Mouse (Mus musculus) B cell, adult (primary cell): ENCODE results near the gene Pianp. TPM values are rescaled to one million over a fixed set of nuclear protein-coding genes. Genes with fewer than 3 reads are reported as not detected.

Source experiments
- total RNA-seq: library from RNA; stranded (reverse); gene quantifications from 4 replicates; pipeline ENCODE4 v1.2.4, GENCODE M21; 2023; ENCODE audit not compliant: inconsistent age

The Pianp gene
- 0.22 to 0.58 TPM (median 0.24 TPM) in 3 of 4 replicates, not detected in the other for total RNA-seq

GRCm38 (mm10) chr6:124996551-124997501, at the start of gene Pianp:
Gene Pianp, plus strand, starts transcription at chr6:124996694.

GRCm38 (mm10) chr6:124965088-124965719, 31.3 kb upstream of the Pianp start, which contains the start of gene Cops7a:
Gene Cops7a, minus strand, starts transcription at chr6:124965538.

GRCm38 (mm10) chr6:125009129-125009180, 12.5 kb downstream of the Pianp start, which contains the start of gene Zfp384:
Gene Zfp384, plus strand, starts transcription at chr6:125009145.

GRCm38 (mm10) chr6:125039533-125040153, 43.1 kb downstream of the Pianp start, which contains the start of gene Ing4:
Gene Ing4, plus strand, starts transcription at chr6:125039760.

GRCm38 (mm10) chr6:125049678-125050077, 53.2 kb downstream of the Pianp start, which contains the start of gene Acrbp:
Gene Acrbp, plus strand, starts transcription at chr6:125049689.

Other genes starting within 250 kb of the Pianp start
- 0.16 to 2.3 TPM in 2 of 4 replicates, not detected in the others for gene Gm45234, start 240.7 kb upstream of the Pianp start, total RNA-seq
- gene Atn1, start 240.2 kb upstream of the Pianp start, total RNA-seq: 21.1 to 30.7 TPM (median 28.7 TPM) in 4 replicates
- gene Eno2, start 227.0 kb upstream of the Pianp start, total RNA-seq: 3.9 to 7.0 TPM (median 6.0 TPM) in 4 replicates
- 3.5 to 4.3 TPM (median 3.9 TPM) in 4 replicates for gene Lrrc23, start 217.0 kb upstream of the Pianp start, total RNA-seq
- 4.3 to 8.0 TPM (median 5.3 TPM) in 4 replicates for gene Spsb2, start 188.0 kb upstream of the Pianp start, total RNA-seq
- gene Tpi1, start 182.4 kb upstream of the Pianp start, total RNA-seq: 53.5 to 62.9 TPM (median 57.4 TPM) in 4 replicates
- gene Usp5, start 167.2 kb upstream of the Pianp start, total RNA-seq: 67.6 to 86.7 TPM (median 79.3 TPM) in 4 replicates
- gene Cdca3, start 167.1 kb upstream of the Pianp start, total RNA-seq: 2.7 to 6.3 TPM (median 4.4 TPM) in 4 replicates
- gene Gnb3, start 156.4 kb upstream of the Pianp start, total RNA-seq: 0.29 to 0.30 TPM in 2 of 4 replicates, not detected in the others
- 0.19 to 0.51 TPM in 2 of 4 replicates, not detected in the others for gene P3h3, start 138.9 kb upstream of the Pianp start, total RNA-seq
- 0.51 to 0.99 TPM (median 0.79 TPM) in 4 replicates for gene Gpr162, start 132.7 kb upstream of the Pianp start, total RNA-seq
- gene Cd4, start 108.5 kb upstream of the Pianp start, total RNA-seq: 0.35 to 0.93 TPM (median 0.60 TPM) in 4 replicates
- 0.26 to 0.69 TPM (median 0.48 TPM) in 4 replicates for gene Lag3, start 85.0 kb upstream of the Pianp start, total RNA-seq
- gene Ptms, start 76.6 kb upstream of the Pianp start, total RNA-seq: 42.1 to 57.3 TPM (median 46.3 TPM) in 4 replicates
- gene Mlf2, start 65.3 kb upstream of the Pianp start, total RNA-seq: 97.3 to 112 TPM (median 105 TPM) in 4 replicates
- gene Cops7a, start 31.2 kb upstream of the Pianp start, total RNA-seq: 51.9 to 60.4 TPM (median 54.0 TPM) in 4 replicates
- 93.2 to 96.8 TPM (median 95.4 TPM) in 4 replicates for gene Zfp384, start 12.5 kb downstream of the Pianp start, total RNA-seq
- 78.0 to 92.0 TPM (median 85.9 TPM) in 4 replicates for gene Ing4, start 43.1 kb downstream of the Pianp start, total RNA-seq
- 11.9 to 20.6 TPM (median 13.3 TPM) in 4 replicates for gene Acrbp, start 53.0 kb downstream of the Pianp start, total RNA-seq
- 11.6 to 15.7 TPM (median 14.9 TPM) in 4 replicates for gene Lpar5, start 71.2 kb downstream of the Pianp start, total RNA-seq
- gene Chd4, start 99.3 kb downstream of the Pianp start, total RNA-seq: 343 to 381 TPM (median 359 TPM) in 4 replicates
- gene Nop2, start 135.2 kb downstream of the Pianp start, total RNA-seq: 38.6 to 47.8 TPM (median 40.7 TPM) in 4 replicates
- 34.0 to 42.8 TPM (median 41.9 TPM) in 4 replicates for gene Iffo1, start 148.5 kb downstream of the Pianp start, total RNA-seq
- gene Gapdh, start 169.8 kb downstream of the Pianp start, total RNA-seq: 423 to 488 TPM (median 460 TPM) in 4 replicates
- 44.6 to 67.4 TPM (median 48.7 TPM) in 4 replicates for gene Ncapd2, start 195.0 kb downstream of the Pianp start, total RNA-seq
- gene Mrpl51, start 195.1 kb downstream of the Pianp start, total RNA-seq: 30.5 to 36.3 TPM (median 35.7 TPM) in 4 replicates
- 55.4 to 67.5 TPM (median 62.8 TPM) in 4 replicates for gene Vamp1, start 218.9 kb downstream of the Pianp start, total RNA-seq
- 26.8 to 27.9 TPM (median 27.3 TPM) in 4 replicates for gene Tapbpl, start 235.2 kb downstream of the Pianp start, total RNA-seq
- 0.51 to 3.1 TPM (median 1.2 TPM) in 4 replicates for gene Cd27, start 240.3 kb downstream of the Pianp start, total RNA-seq